ENCODE assay signal across 27 mouse cellular contexts in the genomic region with DNA sequence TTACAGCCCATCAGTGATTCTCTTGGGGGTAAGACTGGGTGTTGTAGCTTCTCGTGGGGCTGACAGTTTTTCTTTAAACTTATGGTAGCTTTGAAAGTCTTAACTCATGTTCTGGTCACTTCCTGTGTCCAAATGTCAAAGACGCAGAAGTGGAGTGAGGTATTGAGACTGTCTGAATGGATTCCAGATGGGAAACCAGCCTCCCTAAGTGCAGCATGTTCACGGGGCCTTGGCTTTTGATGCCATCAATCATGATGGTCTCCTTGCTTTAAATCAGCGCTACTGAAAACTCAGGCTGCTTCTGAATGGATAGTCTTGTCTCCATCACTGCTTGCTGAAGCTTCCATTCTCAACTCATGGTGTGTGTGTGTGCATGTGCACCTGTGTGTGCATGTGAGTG. TPM values are rescaled to one million over a fixed set of nuclear protein-coding genes. Genes with fewer than 3 reads are reported as not detected.
A peak's percentile ranks its signal among the peaks of the same experiment; 100 is the strongest.
DNase-seq lines count a peak whose midpoint lies in the region; ATAC-seq and TF ChIP-seq lines count a peak whose summit lies in the region.
"Had no signal": no experiment of that assay in that cellular context is flagged by ENCODE, and none has a peak within 500 bp of the region (broad histone marks: within the 10 kb centered on the region; RNA-seq: fewer than 3 reads in every experiment).

No protein-coding gene starts in this region.

- no peak for ATAC-seq in megakaryocyte, adult 5-6 weeks (ENCODE audit: poor library complexity, severe bottlenecking)
- no peak for ATAC-seq in G1E (ENCODE audit: extremely low read depth, insufficient number of reproducible peaks, low FRiP score, poor library complexity, severe bottlenecking)
- no peak for ATAC-seq in kidney, embryonic 16.5 days (ENCODE audit: low FRiP score, low TSS enrichment)
- no peak for ATAC-seq in midbrain, embryonic 15.5 days (replicated peaks)
- ATAC-seq: activated CD4-positive, CD25-positive, alpha-beta regulatory T cell, adult 4 months; forebrain, embryonic 13.5 days; forebrain, embryonic 15.5 days; forebrain, postnatal 0 days; Patski had no signal

- no peak overlapping the region for H3K9ac ChIP-seq in kidney, embryonic 16.5 days (replicated peaks; ENCODE audit: low read length)
- no peak overlapping the region for H3K9ac ChIP-seq in midbrain, embryonic 15.5 days
- H3K9ac ChIP-seq: embryonic facial prominence, embryonic 12.5 days; forebrain, embryonic 13.5 days; forebrain, embryonic 15.5 days; forebrain, postnatal 0 days had no signal

- WGBS in kidney, embryonic 16.5 days: 58% methylated on average over 4 of the region's 4 CpGs
- WGBS in midbrain, embryonic 15.5 days: 84% methylated on average over 4 of the region's 4 CpGs

- no peak overlapping the region for H3K4me2 ChIP-seq in kidney, embryonic 16.5 days (replicated peaks; ENCODE audit: low read depth, low read length)
- no peak overlapping the region for H3K4me2 ChIP-seq in midbrain, embryonic 15.5 days
- H3K4me2 ChIP-seq: embryonic facial prominence, embryonic 12.5 days; forebrain, embryonic 13.5 days; forebrain, embryonic 15.5 days had no signal

- no peaks in the 10 kb centered on the region; the same call in 1 of the 2 replicates for H3K4me1 ChIP-seq in megakaryocyte, embryonic 14.5 days
- H3K4me1 ChIP-seq in G1E (ENCODE audit: insufficient read depth, low read depth, low read length): no peaks in the 10 kb centered on the region
- no peaks in the 10 kb centered on the region for H3K4me1 ChIP-seq in kidney, embryonic 16.5 days (ENCODE audit: insufficient read depth, low read length)
- no peaks in the 10 kb centered on the region for H3K4me1 ChIP-seq in midbrain, embryonic 15.5 days
- H3K4me1 ChIP-seq: forebrain, embryonic 13.5 days; forebrain, embryonic 15.5 days had no signal

- peak overlapping the region; percentile 39 for H3K4me3 ChIP-seq in megakaryocyte, embryonic 14.5 days (replicated peaks)
- H3K4me3 ChIP-seq in G1E (ENCODE audit: low read depth, low read length): peak overlapping the region; percentile 2; the same call in 1 of the 2 replicates
- no peak overlapping the region for H3K4me3 ChIP-seq in kidney, embryonic 16.5 days (ENCODE audit: low read length)
- H3K4me3 ChIP-seq in midbrain, embryonic 15.5 days: no peak overlapping the region
- H3K4me3 ChIP-seq: embryonic facial prominence, embryonic 10.5 days; embryonic facial prominence, embryonic 12.5 days; forebrain, embryonic 13.5 days; forebrain, embryonic 15.5 days had no signal

- no peaks in the 10 kb centered on the region for H3K9me3 ChIP-seq in megakaryocyte, embryonic 14.5 days
- no peaks in the 10 kb centered on the region for H3K9me3 ChIP-seq in G1E (replicated peaks)
- H3K9me3 ChIP-seq in kidney, embryonic 16.5 days (ENCODE audit: low read length): no peaks in the 10 kb centered on the region
- no peaks in the 10 kb centered on the region for H3K9me3 ChIP-seq in midbrain, embryonic 15.5 days
- H3K9me3 ChIP-seq: embryonic facial prominence, embryonic 10.5 days; embryonic facial prominence, embryonic 12.5 days; forebrain, embryonic 13.5 days; forebrain, embryonic 15.5 days had no signal

- no peak overlapping the region for H3K27ac ChIP-seq in kidney, embryonic 16.5 days (ENCODE audit: low read length)
- H3K27ac ChIP-seq in midbrain, embryonic 15.5 days: no peak overlapping the region
- H3K27ac ChIP-seq: embryonic facial prominence, embryonic 10.5 days; embryonic facial prominence, embryonic 12.5 days; forebrain, embryonic 13.5 days; forebrain, embryonic 15.5 days had no signal

- peaks cover 3% of the 10 kb centered on the region for H3K27me3 ChIP-seq in megakaryocyte, embryonic 14.5 days (replicated peaks)
- no peaks in the 10 kb centered on the region for H3K27me3 ChIP-seq in G1E (ENCODE audit: insufficient read depth, low read length)
- no peaks in the 10 kb centered on the region for H3K27me3 ChIP-seq in kidney, embryonic 16.5 days (ENCODE audit: insufficient read depth, low read length)
- H3K27me3 ChIP-seq in midbrain, embryonic 15.5 days (replicated peaks): no peaks in the 10 kb centered on the region
- H3K27me3 ChIP-seq: embryonic facial prominence, embryonic 12.5 days; forebrain, embryonic 13.5 days; forebrain, embryonic 15.5 days; Patski had no signal

- TF ChIP-seq CTCF in G1E (IDR thresholded peaks at IDR 0.05; ENCODE audit: low read depth, low read length): no peak

- no peaks in the 10 kb centered on the region for H3K36me3 ChIP-seq in megakaryocyte, embryonic 14.5 days (replicated peaks; ENCODE audit: low read length)
- peaks cover 87% of the 10 kb centered on the region for H3K36me3 ChIP-seq in G1E (replicated peaks)
- H3K36me3 ChIP-seq in kidney, embryonic 16.5 days (ENCODE audit: insufficient read depth, low read length): no peaks in the 10 kb centered on the region
- no peaks in the 10 kb centered on the region for H3K36me3 ChIP-seq in midbrain, embryonic 15.5 days (replicated peaks)
- H3K36me3 ChIP-seq: forebrain, embryonic 15.5 days had no signal

- no peak for DNase-seq in G1E (ENCODE audit: low spot score)
- DNase-seq in embryo, embryonic 10.5 days (ENCODE audit: low spot score): peak; percentile 49
- DNase-seq in mesoderm, embryonic 11.5 days (ENCODE audit: low read depth, low spot score): peak; percentile 61
- no peak for DNase-seq in thymus, postnatal 4 days
- DNase-seq: adrenal gland, adult 8-10 months; adrenal gland, postnatal 14 days; adrenal gland, postnatal 36 days; cerebellum, adult 11-12 months; cerebellum, adult 2 months; cerebellum, adult 9-10 months; cerebellum, postnatal 10 days; cerebellum, postnatal 25 days; forebrain, postnatal 0 days had no signal

RNA-seq across cellular contexts. Expression of gene Slc22a14, which starts 5.9 kb away (rescaled TPM):
- not detected in 2 replicates for polyA plus RNA-seq in megakaryocyte, embryonic 14.5 days (2012; ENCODE audit: insufficient read depth, low replicate concordance)
- total RNA-seq in megakaryocyte, adult 5-6 weeks (2015): not detected in 2 replicates
- not detected in 2 replicates for total RNA-seq in megakaryocyte, adult 5-6 weeks (2017)
- not detected in 2 replicates for total RNA-seq in G1E (2014; fragmentation: Nextera tagmentation)
- total RNA-seq in G1E (2017): not detected in 2 replicates
- polyA plus RNA-seq in G1E (2012): not detected in 2 replicates
- 0.08 and 0.12 TPM in 2 replicates for polyA plus RNA-seq in kidney, embryonic 16.5 days (2015; fragmentation: Nextera tagmentation; extraction: Ambion mirVana)
- polyA plus RNA-seq in midbrain, embryonic 15.5 days (2015; fragmentation: Nextera tagmentation; extraction: Ambion mirVana): not detected in 2 replicates
- total RNA-seq: adrenal gland, adult 18-20 months; adrenal gland, adult 8-10 months; adrenal gland, postnatal 14 days; adrenal gland, postnatal 36 days; forebrain, postnatal 0 days had no signal
- polyA plus RNA-seq: activated CD4-positive, CD25-positive, alpha-beta regulatory T cell, adult 4 months; C2C12; cerebellum, adult 2 months; embryonic facial prominence, embryonic 10.5 days; embryonic facial prominence, embryonic 12.5 days; embryonic facial prominence, embryonic 14.5 days; forebrain, embryonic 11.5 days; forebrain, embryonic 13.5 days; forebrain, postnatal 0 days had no signal

RNA-seq across cellular contexts. Expression of gene Xylb, which starts 14.1 kb away (rescaled TPM):
- 0.09 and 0.70 TPM in 2 replicates for polyA plus RNA-seq in megakaryocyte, embryonic 14.5 days (2012; ENCODE audit: insufficient read depth, low replicate concordance)
- 0.60 and 1.7 TPM in 2 replicates for total RNA-seq in megakaryocyte, adult 5-6 weeks (2015)
- total RNA-seq in megakaryocyte, adult 5-6 weeks (2017): 0.89 and 1.9 TPM in 2 replicates
- 20.0 and 23.7 TPM in 2 replicates for total RNA-seq in G1E (2014; fragmentation: Nextera tagmentation)
- 9.9 and 10.3 TPM in 2 replicates for total RNA-seq in G1E (2017)
- 7.7 and 8.1 TPM in 2 replicates for polyA plus RNA-seq in G1E (2012)
- polyA plus RNA-seq in kidney, embryonic 16.5 days (2015; fragmentation: Nextera tagmentation; extraction: Ambion mirVana): 34.7 and 35.8 TPM in 2 replicates
- polyA plus RNA-seq in midbrain, embryonic 15.5 days (2015; fragmentation: Nextera tagmentation; extraction: Ambion mirVana): 2.7 TPM in 2 replicates

RNA-seq across cellular contexts. Expression of gene Myd88, which starts 30.0 kb away (rescaled TPM):
- polyA plus RNA-seq in megakaryocyte, embryonic 14.5 days (2012; ENCODE audit: insufficient read depth, low replicate concordance): 17.6 and 38.2 TPM in 2 replicates
- 91.9 and 92.2 TPM in 2 replicates for total RNA-seq in megakaryocyte, adult 5-6 weeks (2015)
- total RNA-seq in megakaryocyte, adult 5-6 weeks (2017): 61.1 and 62.7 TPM in 2 replicates
- total RNA-seq in G1E (2014; fragmentation: Nextera tagmentation): 24.4 and 31.3 TPM in 2 replicates
- total RNA-seq in G1E (2017): 26.0 and 27.0 TPM in 2 replicates
- 8.9 and 12.3 TPM in 2 replicates for polyA plus RNA-seq in G1E (2012)
- polyA plus RNA-seq in kidney, embryonic 16.5 days (2015; fragmentation: Nextera tagmentation; extraction: Ambion mirVana): 30.0 and 30.9 TPM in 2 replicates
- polyA plus RNA-seq in midbrain, embryonic 15.5 days (2015; fragmentation: Nextera tagmentation; extraction: Ambion mirVana): 6.5 and 7.2 TPM in 2 replicates

RNA-seq across cellular contexts. Expression of gene Acvr2b, which starts 30.7 kb away (rescaled TPM):
- polyA plus RNA-seq in megakaryocyte, embryonic 14.5 days (2012; ENCODE audit: insufficient read depth, low replicate concordance): 0.81 and 0.87 TPM in 2 replicates
- 1.1 and 1.7 TPM in 2 replicates for total RNA-seq in megakaryocyte, adult 5-6 weeks (2015)
- total RNA-seq in megakaryocyte, adult 5-6 weeks (2017): 0.37 and 0.57 TPM in 2 replicates
- total RNA-seq in G1E (2014; fragmentation: Nextera tagmentation) (3.3 and 3.5 TPM in 2 replicates), G1E (2017) (2.7 and 3.2 TPM in 2 replicates)
- polyA plus RNA-seq in G1E (2012): 5.0 and 5.1 TPM in 2 replicates
- 18.7 and 23.6 TPM in 2 replicates for polyA plus RNA-seq in kidney, embryonic 16.5 days (2015; fragmentation: Nextera tagmentation; extraction: Ambion mirVana)
- 65.4 and 67.3 TPM in 2 replicates for polyA plus RNA-seq in midbrain, embryonic 15.5 days (2015; fragmentation: Nextera tagmentation; extraction: Ambion mirVana)
- polyA plus RNA-seq: activated CD4-positive, CD25-positive, alpha-beta regulatory T cell, adult 4 months had no signal

RNA-seq across cellular contexts. Expression of gene Acaa1a, which starts 31.8 kb away (rescaled TPM):
- 77.2 and 206 TPM in 2 replicates for polyA plus RNA-seq in megakaryocyte, embryonic 14.5 days (2012; ENCODE audit: insufficient read depth, low replicate concordance)
- 31.9 and 37.2 TPM in 2 replicates for total RNA-seq in megakaryocyte, adult 5-6 weeks (2015)
- total RNA-seq in megakaryocyte, adult 5-6 weeks (2017): 27.4 and 32.5 TPM in 2 replicates
- total RNA-seq in G1E (2014; fragmentation: Nextera tagmentation) (14.2 and 18.1 TPM in 2 replicates), G1E (2017) (30.7 and 31.9 TPM in 2 replicates)
- polyA plus RNA-seq in G1E (2012): 53.4 and 71.2 TPM in 2 replicates
- polyA plus RNA-seq in kidney, embryonic 16.5 days (2015; fragmentation: Nextera tagmentation; extraction: Ambion mirVana): 142 and 152 TPM in 2 replicates
- 120 and 124 TPM in 2 replicates for polyA plus RNA-seq in midbrain, embryonic 15.5 days (2015; fragmentation: Nextera tagmentation; extraction: Ambion mirVana)

Comparison
In these comparisons a context has a peak if more than half of its experiments do, and no peak if none do; other contexts are left out.
1. H3K4me3 ChIP-seq: peak in megakaryocyte, embryonic 14.5 days (single experiment) and G1E (single experiment); none in kidney, embryonic 16.5 days (single experiment) and midbrain, embryonic 15.5 days (single experiment).
2. DNase-seq: peak in embryo, embryonic 10.5 days (single experiment) and mesoderm, embryonic 11.5 days (single experiment); none in G1E (single experiment) and thymus, postnatal 4 days (single experiment).